Mouse (Mus musculus): ENCODE measurements around the gene Tspan33. TPM values are rescaled to one million over a fixed set of nuclear protein-coding genes. Genes with fewer than 3 reads are reported as not detected.

The Tspan33 gene
- polyA plus RNA-seq, 1 experiment from 2014 or later = 0.98 TPM

DNA sequence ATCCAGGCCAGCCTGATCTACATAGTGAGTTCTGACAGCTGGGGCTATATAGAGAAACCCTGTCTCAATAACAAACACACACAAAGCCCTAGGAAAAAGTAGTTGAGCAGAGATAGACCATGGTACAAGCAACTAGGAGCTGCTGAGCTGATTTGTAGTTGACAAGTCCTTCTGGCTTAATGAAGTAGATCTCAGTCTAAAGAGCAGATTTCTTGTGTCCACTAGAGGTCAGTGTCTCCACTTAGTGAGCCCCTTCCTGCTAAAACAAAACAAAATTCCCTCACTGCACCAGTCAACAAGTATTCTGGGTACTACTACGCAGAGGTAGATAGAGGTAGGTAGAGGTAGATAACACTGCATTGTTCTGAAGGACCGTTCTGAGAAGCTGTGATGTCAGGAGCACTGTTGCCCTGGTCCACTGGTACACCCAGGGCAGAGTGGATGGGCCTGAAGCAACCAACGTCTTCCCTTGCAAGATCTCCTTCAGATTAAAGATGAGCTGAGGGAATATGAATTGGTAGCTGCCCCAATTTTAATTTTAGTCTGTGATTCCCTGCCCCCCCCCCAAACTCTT lies 18.1 kb downstream of the Tspan33 start:
- H3K27ac ChIP-seq (ENCODE audit: low read length) = no peak overlapping the region
- no peak overlapping the region for H3K4me3 ChIP-seq (ENCODE audit: low read length)
- no peak overlapping the region for H3K4me2 ChIP-seq (ENCODE audit: low read depth, low read length)
- peak; percentile 34; the same call in 1 of the 2 replicates for ATAC-seq
- H3K4me1 ChIP-seq (ENCODE audit: control insufficient read depth, insufficient read depth, low read length) = no peaks in the 10 kb centered on the region
- H3K27me3 ChIP-seq (replicated peaks; ENCODE audit: control insufficient read depth, insufficient read depth, low read length) = no peaks in the 10 kb centered on the region
- WGBS = 46% methylated on average over 3 of the region's 3 CpGs
- no peaks in the 10 kb centered on the region for H3K36me3 ChIP-seq (ENCODE audit: control insufficient read depth, insufficient read depth, low read length)
- no peaks in the 10 kb centered on the region for H3K9me3 ChIP-seq (ENCODE audit: control insufficient read depth, low read length)
- no peak overlapping the region for H3K9ac ChIP-seq (ENCODE audit: low read depth, low read length)

DNA sequence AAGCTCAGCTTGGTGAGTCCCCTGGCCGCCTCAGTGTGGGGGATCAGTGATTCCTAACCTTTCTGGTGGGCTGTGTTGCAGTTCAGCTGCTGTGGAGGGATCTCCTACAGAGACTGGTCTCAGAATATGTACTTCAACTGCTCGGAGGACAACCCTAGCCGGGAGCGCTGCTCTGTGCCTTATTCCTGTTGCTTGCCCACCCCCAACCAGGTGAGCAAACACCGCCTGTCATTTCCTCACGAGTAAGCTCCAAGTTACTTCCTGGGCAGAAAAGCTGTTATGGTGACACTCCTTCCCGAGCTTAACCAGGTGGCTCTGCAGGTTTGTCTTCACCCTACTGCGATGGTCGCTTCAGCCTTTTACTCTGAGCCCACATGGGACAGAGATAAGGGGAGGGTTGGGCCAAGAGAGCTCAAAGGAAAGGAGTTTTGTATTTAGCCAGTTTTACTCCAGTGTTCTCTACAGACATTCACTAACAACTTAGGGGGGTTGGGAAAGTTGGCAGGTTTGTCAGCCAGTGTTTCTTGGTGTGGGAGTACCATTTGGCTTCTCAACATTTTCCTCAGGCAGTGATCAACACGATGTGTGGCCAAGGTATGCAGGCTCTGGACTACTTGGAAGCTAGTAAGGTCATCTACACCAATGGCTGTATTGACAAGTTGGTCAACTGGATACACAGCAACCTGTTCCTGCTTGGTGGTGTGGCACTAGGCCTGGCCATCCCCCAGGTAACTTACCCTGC lies 22.8 kb downstream of the Tspan33 start:
- Histone ChIP-seq H3K4me2 (ENCODE audit: low read depth, low read length) (no peak overlapping the region), H3K27me3 (replicated peaks; ENCODE audit: control insufficient read depth, insufficient read depth, low read length) (no peaks in the 10 kb centered on the region), H3K9ac (ENCODE audit: low read depth, low read length) (0 out of 2 replicates have a peak overlapping the region, but pooled peaks have one; percentile 1), H3K27ac (ENCODE audit: low read length) (no peak overlapping the region), H3K4me3 (ENCODE audit: low read length) (no peak overlapping the region), H3K9me3 (ENCODE audit: control insufficient read depth, low read length) (no peaks in the 10 kb centered on the region), H3K4me1 (ENCODE audit: control insufficient read depth, insufficient read depth, low read length) (peaks cover 8% of the 10 kb centered on the region), H3K36me3 (ENCODE audit: control insufficient read depth, insufficient read depth, low read length) (no peaks in the 10 kb centered on the region)
- WGBS = 53% methylated on average over 10 of the region's 10 CpGs
- ATAC-seq = peak; percentile 53

DNA sequence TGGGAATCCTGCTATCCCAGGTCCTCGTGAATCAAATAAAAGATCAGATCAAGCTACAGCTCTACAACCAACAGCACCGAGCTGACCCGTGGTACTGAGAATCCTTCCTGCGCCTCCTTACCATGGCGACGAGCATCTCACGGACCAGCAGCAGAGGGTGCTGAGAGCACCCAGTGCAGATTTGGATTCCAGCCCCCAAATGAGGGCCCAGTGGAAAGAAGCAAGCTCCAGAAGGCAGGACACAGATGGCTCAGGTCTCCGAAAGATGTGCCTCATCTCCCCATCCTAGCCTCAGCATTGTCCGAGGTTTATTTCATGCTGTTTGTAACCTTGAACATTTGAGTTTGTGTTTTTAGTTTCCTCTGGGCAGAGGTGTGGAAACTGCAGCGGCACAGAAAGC lies 23.5 kb downstream of the Tspan33 start:
- Histone ChIP-seq H3K4me1 (ENCODE audit: control insufficient read depth, insufficient read depth, low read length) (peaks cover 8% of the 10 kb centered on the region), H3K9me3 (ENCODE audit: control insufficient read depth, low read length) (no peaks in the 10 kb centered on the region), H3K9ac (ENCODE audit: low read depth, low read length) (no peak overlapping the region), H3K36me3 (ENCODE audit: control insufficient read depth, insufficient read depth, low read length) (no peaks in the 10 kb centered on the region), H3K27me3 (replicated peaks; ENCODE audit: control insufficient read depth, insufficient read depth, low read length) (no peaks in the 10 kb centered on the region), H3K4me2 (ENCODE audit: low read depth, low read length) (peak overlapping the region; percentile 32; the same call in 1 of the 2 replicates), H3K4me3 (ENCODE audit: low read length) (no peak overlapping the region), H3K27ac (ENCODE audit: low read length) (no peak overlapping the region)
- 63% methylated on average over 10 of the region's 10 CpGs for WGBS
- no peak for ATAC-seq

DNA sequence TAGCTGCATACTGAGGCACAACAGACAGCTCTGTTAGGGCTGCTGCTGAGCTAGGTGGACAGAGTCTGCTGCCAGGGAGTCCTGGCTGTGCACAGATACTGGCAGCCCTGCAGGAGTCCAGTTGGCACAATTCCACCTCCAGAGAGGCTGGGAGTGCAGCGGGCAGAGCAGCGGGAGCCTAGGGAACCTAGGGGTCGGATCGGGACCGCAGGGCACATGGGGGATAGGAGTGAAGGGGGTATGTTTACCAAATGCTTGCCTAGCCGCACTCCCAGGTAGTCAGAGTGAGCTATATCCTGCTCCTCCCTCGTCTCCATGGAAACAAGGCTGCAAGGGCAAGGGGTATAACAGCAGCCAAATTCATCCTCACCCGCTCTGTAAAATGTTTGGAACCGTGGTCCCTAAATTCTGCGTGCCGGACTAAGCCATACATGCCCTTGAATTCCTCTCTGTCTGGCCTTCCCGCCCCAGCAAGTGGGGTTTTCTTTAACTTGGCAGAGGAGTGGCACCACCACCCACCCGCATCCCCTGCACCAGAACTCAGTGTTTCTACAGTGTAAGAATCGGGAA lies 24.0 kb downstream of the Tspan33 start:
- H3K4me1 ChIP-seq (ENCODE audit: control insufficient read depth, insufficient read depth, low read length) = peaks cover 8% of the 10 kb centered on the region
- peak overlapping the region; percentile 32; the same call in 1 of the 2 replicates for H3K4me2 ChIP-seq (ENCODE audit: low read depth, low read length)
- H3K27me3 ChIP-seq (replicated peaks; ENCODE audit: control insufficient read depth, insufficient read depth, low read length) = no peaks in the 10 kb centered on the region
- H3K9me3 ChIP-seq (ENCODE audit: control insufficient read depth, low read length) = no peaks in the 10 kb centered on the region
- peak overlapping the region; percentile 24; the same call in 1 of the 2 replicates for H3K9ac ChIP-seq (ENCODE audit: low read depth, low read length)
- no peak overlapping the region for H3K27ac ChIP-seq (ENCODE audit: low read length)
- ATAC-seq = peak; percentile 29; the same call in 1 of the 2 replicates
- H3K36me3 ChIP-seq (ENCODE audit: control insufficient read depth, insufficient read depth, low read length) = no peaks in the 10 kb centered on the region
- 23% methylated on average over 14 of the region's 14 CpGs for WGBS
- H3K4me3 ChIP-seq (ENCODE audit: low read length) = no peak overlapping the region

DNA sequence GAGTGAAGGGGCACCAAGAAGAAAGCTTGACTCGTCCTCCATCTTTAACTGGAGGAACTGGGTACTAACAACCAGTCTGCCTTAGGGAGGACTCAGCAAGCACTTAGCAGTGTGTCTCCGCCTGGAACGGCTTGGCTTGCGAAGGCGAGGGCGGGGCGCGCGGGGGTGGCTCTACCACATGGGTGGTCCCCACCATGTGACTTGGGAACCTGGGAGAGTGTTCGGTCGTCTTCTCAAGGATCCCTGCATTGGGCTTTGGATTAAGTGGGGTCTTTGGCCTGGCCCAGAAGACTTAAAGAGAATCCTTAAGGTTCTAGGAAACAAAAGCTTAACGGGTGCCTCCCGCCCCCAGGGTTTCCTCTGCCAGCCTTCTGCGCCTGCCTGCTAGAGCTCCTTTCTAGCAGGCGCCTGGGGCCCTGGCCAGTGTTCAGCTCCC lies 24.9 kb downstream of the Tspan33 start:
- Histone ChIP-seq H3K4me2 (ENCODE audit: low read depth, low read length) (peak overlapping the region; percentile 48), H3K9ac (ENCODE audit: low read depth, low read length) (peak overlapping the region; percentile 48), H3K4me1 (ENCODE audit: control insufficient read depth, insufficient read depth, low read length) (peaks cover 8% of the 10 kb centered on the region), H3K36me3 (ENCODE audit: control insufficient read depth, insufficient read depth, low read length) (no peaks in the 10 kb centered on the region), H3K27me3 (replicated peaks; ENCODE audit: control insufficient read depth, insufficient read depth, low read length) (no peaks in the 10 kb centered on the region), H3K4me3 (ENCODE audit: low read length) (peak overlapping the region; percentile 37), H3K27ac (ENCODE audit: low read length) (peak overlapping the region; percentile 38; the same call in 1 of the 2 replicates), H3K9me3 (ENCODE audit: control insufficient read depth, low read length) (no peaks in the 10 kb centered on the region)
- 11% methylated on average over 15 of the region's 15 CpGs for WGBS
- ATAC-seq = peak; percentile 63

DNA sequence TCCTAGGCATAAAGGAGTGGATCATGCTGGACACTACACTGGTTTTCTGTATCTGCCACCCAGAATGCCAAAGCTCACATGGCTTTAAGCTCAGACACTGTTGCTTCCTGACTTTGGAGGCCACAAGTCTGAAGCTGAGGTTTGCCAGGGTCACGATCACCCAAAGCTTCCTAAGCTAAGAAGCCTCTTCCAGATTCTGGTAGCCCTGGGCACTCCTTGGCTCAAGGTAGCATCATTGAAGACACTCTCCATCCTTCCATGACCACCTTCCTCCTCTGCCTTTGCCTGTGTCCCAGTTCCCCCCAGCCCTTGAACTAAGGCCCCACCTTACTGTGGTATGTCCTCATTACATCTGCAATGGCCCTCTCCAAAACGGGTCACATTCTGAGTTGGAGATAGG lies 27.9 kb downstream of the Tspan33 start:
- Histone ChIP-seq H3K9me3 (ENCODE audit: control insufficient read depth, low read length) (no peaks in the 10 kb centered on the region), H3K4me1 (ENCODE audit: control insufficient read depth, insufficient read depth, low read length) (peaks cover 8% of the 10 kb centered on the region), H3K36me3 (ENCODE audit: control insufficient read depth, insufficient read depth, low read length) (no peaks in the 10 kb centered on the region), H3K9ac (ENCODE audit: low read depth, low read length) (no peak overlapping the region), H3K27me3 (replicated peaks; ENCODE audit: control insufficient read depth, insufficient read depth, low read length) (no peaks in the 10 kb centered on the region), H3K27ac (ENCODE audit: low read length) (no peak overlapping the region), H3K4me3 (ENCODE audit: low read length) (no peak overlapping the region), H3K4me2 (ENCODE audit: low read depth, low read length) (no peak overlapping the region)
- WGBS = 71% methylated on average over 2 of the region's 2 CpGs
- ATAC-seq = no peak

DNA sequence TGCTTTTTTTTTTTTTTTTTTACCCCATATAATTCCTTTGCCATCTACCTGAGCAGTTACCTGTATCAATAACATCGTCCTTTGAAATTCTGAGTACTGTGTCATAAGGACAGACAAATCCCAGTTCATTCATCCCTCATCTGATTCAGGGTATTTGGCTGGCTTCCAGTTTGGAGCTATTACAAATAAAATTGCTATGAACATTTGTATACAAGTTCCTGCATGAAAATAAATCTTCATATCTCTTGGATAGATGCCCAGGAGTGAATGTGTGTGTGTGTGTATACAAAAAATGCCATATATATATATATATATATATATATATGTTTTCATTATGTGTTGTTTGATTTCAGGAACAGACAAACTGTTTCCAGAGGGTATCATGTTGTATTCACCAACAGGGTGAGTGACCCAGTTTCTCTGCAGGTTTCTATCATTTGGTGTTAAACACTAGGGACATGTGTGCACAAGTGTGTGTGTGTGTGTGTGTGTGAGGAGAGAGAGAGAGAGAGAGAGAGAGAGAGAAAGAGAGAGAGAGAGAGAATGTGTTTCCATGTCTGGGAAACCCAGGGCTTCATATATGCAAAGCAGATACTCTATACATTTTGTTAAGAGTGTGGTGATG lies 32.7 kb downstream of the Tspan33 start:
- Histone ChIP-seq H3K4me1 (ENCODE audit: control insufficient read depth, insufficient read depth, low read length) (no peaks in the 10 kb centered on the region), H3K4me3 (ENCODE audit: low read length) (no peak overlapping the region), H3K27ac (ENCODE audit: low read length) (no peak overlapping the region), H3K9ac (ENCODE audit: low read depth, low read length) (no peak overlapping the region), H3K27me3 (replicated peaks; ENCODE audit: control insufficient read depth, insufficient read depth, low read length) (no peaks in the 10 kb centered on the region), H3K9me3 (ENCODE audit: control insufficient read depth, low read length) (no peaks in the 10 kb centered on the region), H3K36me3 (ENCODE audit: control insufficient read depth, insufficient read depth, low read length) (no peaks in the 10 kb centered on the region), H3K4me2 (ENCODE audit: low read depth, low read length) (no peak overlapping the region)
- no peak for ATAC-seq
- WGBS = 55% methylated on average over 1 of the region's 1 CpGs

DNA sequence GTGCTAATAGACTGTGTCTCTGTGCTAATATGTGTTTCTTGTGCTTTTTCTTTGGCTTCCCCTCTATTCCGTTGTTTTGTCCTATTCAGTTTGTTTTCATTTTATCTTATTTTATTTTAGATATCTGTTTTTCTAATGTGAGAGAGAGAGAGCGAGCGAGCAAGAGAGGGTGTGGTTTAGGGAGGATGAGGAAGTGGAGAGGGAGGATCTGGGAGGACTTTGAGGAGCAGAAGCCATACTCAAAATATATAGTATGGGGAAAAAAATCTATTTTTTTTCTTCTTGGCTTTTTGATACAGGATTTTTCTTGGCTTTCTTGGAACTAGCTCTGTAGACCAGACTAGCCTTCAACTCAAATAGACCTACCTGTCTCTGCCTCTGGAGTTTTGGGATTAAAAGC lies 34.0 kb downstream of the Tspan33 start:
- WGBS = 80% methylated on average over 3 of the region's 3 CpGs
- no peaks in the 10 kb centered on the region for H3K9me3 ChIP-seq (ENCODE audit: control insufficient read depth, low read length)
- no peak overlapping the region for H3K9ac ChIP-seq (ENCODE audit: low read depth, low read length)
- ATAC-seq = no peak
- no peak overlapping the region for H3K27ac ChIP-seq (ENCODE audit: low read length)
- no peaks in the 10 kb centered on the region for H3K36me3 ChIP-seq (ENCODE audit: control insufficient read depth, insufficient read depth, low read length)
- no peaks in the 10 kb centered on the region for H3K4me1 ChIP-seq (ENCODE audit: control insufficient read depth, insufficient read depth, low read length)
- H3K27me3 ChIP-seq (replicated peaks; ENCODE audit: control insufficient read depth, insufficient read depth, low read length) = no peaks in the 10 kb centered on the region
- no peak overlapping the region for H3K4me3 ChIP-seq (ENCODE audit: low read length)
- no peak overlapping the region for H3K4me2 ChIP-seq (ENCODE audit: low read depth, low read length)

DNA sequence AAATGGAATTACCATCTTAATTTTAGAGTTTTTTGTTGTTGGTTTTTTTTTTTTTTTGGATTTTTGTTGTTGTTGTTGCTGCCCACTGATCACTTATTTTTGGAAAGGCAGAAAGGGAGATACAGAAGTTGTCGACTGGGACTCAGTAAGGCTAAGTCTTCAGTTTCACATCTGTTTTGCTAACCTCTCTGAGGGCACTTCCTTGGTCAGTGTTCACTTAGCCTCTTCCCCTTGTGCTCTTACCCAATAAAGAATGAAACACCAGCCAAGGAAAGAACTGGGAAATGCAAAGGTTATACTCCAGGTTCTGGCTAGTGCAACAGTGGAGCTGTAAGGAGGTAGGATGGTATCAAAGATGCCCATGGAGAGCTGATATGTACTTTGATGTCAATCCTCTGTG lies 35.5 kb downstream of the Tspan33 start:
- 79% methylated on average over 1 of the region's 1 CpGs for WGBS
- H3K36me3 ChIP-seq (ENCODE audit: control insufficient read depth, insufficient read depth, low read length) = no peaks in the 10 kb centered on the region
- ATAC-seq = no peak

More for the DNA sequence above, 35.5 kb downstream of the Tspan33 start:
- Histone ChIP-seq H3K27me3 (replicated peaks; ENCODE audit: control insufficient read depth, insufficient read depth, low read length) (no peaks in the 10 kb centered on the region), H3K9ac (ENCODE audit: low read depth, low read length) (no peak overlapping the region), H3K9me3 (ENCODE audit: control insufficient read depth, low read length) (no peaks in the 10 kb centered on the region), H3K4me1 (ENCODE audit: control insufficient read depth, insufficient read depth, low read length) (no peaks in the 10 kb centered on the region), H3K4me3 (ENCODE audit: low read length) (no peak overlapping the region), H3K4me2 (ENCODE audit: low read depth, low read length) (no peak overlapping the region), H3K27ac (ENCODE audit: low read length) (no peak overlapping the region)

Data from intestine, embryonic 16.5 days (tissue).